Mouse (Mus musculus): ENCODE results near the gene Nfic. TPM values are rescaled to one million over a fixed set of nuclear protein-coding genes. Genes with fewer than 3 reads are reported as not detected.

The Nfic gene
- polyA plus RNA-seq, 1 experiment from 2014 or later = 82.8 TPM

DNA sequence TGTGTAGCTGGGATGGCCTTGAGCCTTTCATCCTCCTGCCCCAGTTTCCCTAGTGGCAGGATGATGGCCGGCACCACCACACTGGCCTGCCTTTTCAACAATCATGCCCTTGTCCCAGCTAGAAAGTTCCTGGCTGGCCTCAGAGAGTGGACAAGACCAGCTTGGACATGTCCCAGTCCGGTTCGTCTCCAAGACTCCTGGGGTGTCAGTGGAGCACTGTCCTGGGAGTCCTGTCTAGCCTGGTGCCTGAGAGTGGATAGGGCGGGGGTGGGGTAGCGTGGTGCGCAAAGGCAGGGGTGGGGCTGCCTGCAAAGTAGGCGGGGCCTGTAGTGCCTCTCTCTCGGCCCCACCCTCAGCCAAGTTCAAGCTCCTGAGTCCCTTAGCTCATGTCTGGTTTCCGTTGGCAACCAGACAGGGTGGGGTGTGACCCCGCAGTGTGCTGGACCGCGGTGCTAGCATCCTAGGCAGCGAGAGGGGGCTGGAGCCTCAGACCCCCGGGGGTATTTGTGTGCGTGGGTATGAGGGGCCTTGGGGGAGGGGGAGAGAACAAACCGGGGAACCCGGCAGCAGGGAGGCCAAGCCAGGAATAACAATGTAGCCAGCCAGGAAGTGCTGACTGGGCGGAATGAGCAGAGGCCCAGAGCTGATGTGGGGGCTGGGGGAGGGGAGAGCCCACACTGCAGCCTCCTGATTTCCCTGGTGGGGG lies 53.8 kb downstream of the Nfic start:
- H3K9me3 ChIP-seq = no peaks in the 10 kb centered on the region
- H3K9ac ChIP-seq = peak overlapping the region; percentile 32; the same call in 1 of the 2 replicates
- peak; percentile 89 for ATAC-seq (ENCODE audit: low FRiP score, low read depth)
- H3K4me1 ChIP-seq = peaks cover 61% of the 10 kb centered on the region
- peak overlapping the region; percentile 92 for H3K27ac ChIP-seq
- 9% methylated on average over 18 of the region's 18 CpGs for WGBS
- peaks cover 71% of the 10 kb centered on the region for H3K36me3 ChIP-seq
- 0 out of 2 replicates have a peak, but pooled peaks cover 6% of the 10 kb centered on the region for H3K27me3 ChIP-seq
- H3K4me3 ChIP-seq = peak overlapping the region; percentile 17
- H3K4me2 ChIP-seq (replicated peaks) = peak overlapping the region; percentile 49

DNA sequence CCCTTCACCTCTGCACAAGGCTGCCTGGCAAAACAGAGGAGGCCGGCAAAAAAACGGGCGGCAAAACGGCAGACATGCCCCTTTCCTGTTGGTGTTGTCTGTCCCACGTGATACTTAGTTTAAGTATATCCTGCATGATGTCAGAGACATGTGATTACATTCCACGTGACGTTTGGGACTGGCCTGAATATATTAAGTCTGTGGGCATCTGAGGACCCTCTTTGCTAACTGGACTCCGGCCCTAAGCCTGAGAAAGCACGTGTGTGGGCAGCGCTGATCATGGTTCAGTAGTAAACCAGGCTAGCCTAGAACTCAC lies 54.3 kb downstream of the Nfic start:
- H3K4me2 ChIP-seq (replicated peaks) = peak overlapping the region; percentile 49
- peak overlapping the region; percentile 92 for H3K27ac ChIP-seq
- 0 out of 2 replicates have a peak, but pooled peaks cover 6% of the 10 kb centered on the region for H3K27me3 ChIP-seq
- no peak overlapping the region for H3K9ac ChIP-seq
- peaks cover 69% of the 10 kb centered on the region for H3K36me3 ChIP-seq
- 33% methylated on average over 10 of the region's 10 CpGs for WGBS
- 0 out of 2 replicates have a peak, but pooled peaks have one; percentile 2 for ATAC-seq (ENCODE audit: low FRiP score, low read depth)
- peaks cover 56% of the 10 kb centered on the region for H3K4me1 ChIP-seq
- no peaks in the 10 kb centered on the region for H3K9me3 ChIP-seq
- H3K4me3 ChIP-seq = no peak overlapping the region

DNA sequence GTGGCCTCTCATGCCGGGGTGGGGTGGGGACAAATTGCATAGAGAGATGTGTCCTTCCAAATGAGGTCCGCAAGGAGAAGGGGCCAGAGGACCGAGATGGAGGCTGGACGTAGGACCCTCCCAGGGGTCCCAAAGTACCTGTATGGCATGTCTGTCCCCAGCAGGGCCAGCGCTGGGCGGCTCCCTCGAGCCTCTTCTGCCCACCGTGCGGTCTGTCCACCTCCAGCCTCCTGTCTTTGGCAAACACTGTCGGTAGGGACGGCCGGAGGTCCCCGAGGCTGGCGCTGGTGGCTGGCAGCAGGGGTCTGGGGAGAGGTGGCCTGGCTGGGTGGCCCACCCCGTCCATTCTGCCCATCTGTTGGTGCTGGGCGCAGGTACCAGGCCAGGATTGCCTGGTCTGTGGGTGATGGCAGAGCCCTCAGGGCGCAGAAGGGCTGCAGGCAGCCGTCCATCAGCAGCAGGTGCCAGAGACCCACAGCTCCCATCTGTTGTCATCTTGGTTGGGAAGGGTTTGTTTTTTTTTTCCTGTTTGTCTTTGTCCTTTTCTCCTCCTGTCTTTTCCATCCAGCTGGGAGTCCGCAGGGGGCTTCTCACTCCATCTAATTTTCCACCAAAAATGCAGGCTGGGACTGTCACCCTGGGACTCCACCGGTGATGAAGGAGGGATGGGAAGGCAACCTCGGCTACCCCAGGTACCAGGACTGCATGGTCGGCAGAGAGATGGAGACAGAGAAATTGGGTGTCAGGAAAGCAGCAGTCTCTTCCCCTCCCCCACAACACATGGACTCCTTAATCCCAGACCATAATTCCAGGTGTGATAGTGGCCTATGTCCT lies 54.8 kb downstream of the Nfic start:
- no peak for ATAC-seq (ENCODE audit: low FRiP score, low read depth)
- Histone ChIP-seq H3K4me2 (replicated peaks) (peak overlapping the region; percentile 0; the same call in 1 of the 2 replicates), H3K27me3 (0 out of 2 replicates have a peak, but pooled peaks cover 3% of the 10 kb centered on the region), H3K9me3 (no peaks in the 10 kb centered on the region), H3K4me1 (peaks cover 56% of the 10 kb centered on the region), H3K27ac (peak overlapping the region; percentile 92; the same call in 1 of the 2 replicates), H3K9ac (no peak overlapping the region; the same call in 1 of the 2 replicates), H3K4me3 (no peak overlapping the region), H3K36me3 (peaks cover 63% of the 10 kb centered on the region)
- WGBS = 48% methylated on average over 22 of the region's 22 CpGs

DNA sequence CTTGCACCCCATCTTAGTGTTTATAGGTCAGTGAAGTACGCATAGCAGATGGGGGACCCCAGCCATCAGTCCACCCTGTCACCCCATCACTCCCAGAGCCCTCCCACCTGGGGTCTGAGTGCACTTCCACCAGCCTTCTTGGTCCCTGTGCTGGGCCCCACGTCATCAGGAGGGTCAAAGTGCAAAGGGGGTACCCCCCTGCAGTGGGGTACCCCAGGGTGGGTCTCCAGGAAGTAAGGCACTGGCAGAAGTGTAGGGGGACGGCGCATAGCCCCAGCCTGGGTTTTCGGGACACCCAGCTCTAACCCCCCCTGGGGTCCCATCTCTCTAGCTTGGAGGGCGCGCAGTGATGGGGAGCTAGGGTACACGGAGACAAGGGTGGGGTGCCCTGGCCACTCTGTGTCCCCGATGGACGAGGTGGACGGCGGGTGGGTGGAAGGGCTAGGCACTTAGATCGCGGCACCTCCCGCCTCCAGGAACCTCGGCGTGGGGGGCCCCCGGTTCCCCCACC lies 55.6 kb downstream of the Nfic start:
- no peak overlapping the region for H3K4me3 ChIP-seq
- ATAC-seq (ENCODE audit: low FRiP score, low read depth) = no peak
- WGBS = 78% methylated on average over 18 of the region's 18 CpGs
- H3K27me3 ChIP-seq = no peaks in the 10 kb centered on the region
- peaks cover 56% of the 10 kb centered on the region for H3K36me3 ChIP-seq
- peaks cover 56% of the 10 kb centered on the region for H3K4me1 ChIP-seq
- no peaks in the 10 kb centered on the region for H3K9me3 ChIP-seq
- peak overlapping the region; percentile 0; the same call in 1 of the 2 replicates for H3K4me2 ChIP-seq (replicated peaks)
- no peak overlapping the region for H3K27ac ChIP-seq
- peak overlapping the region; percentile 14; the same call in 1 of the 2 replicates for H3K9ac ChIP-seq

DNA sequence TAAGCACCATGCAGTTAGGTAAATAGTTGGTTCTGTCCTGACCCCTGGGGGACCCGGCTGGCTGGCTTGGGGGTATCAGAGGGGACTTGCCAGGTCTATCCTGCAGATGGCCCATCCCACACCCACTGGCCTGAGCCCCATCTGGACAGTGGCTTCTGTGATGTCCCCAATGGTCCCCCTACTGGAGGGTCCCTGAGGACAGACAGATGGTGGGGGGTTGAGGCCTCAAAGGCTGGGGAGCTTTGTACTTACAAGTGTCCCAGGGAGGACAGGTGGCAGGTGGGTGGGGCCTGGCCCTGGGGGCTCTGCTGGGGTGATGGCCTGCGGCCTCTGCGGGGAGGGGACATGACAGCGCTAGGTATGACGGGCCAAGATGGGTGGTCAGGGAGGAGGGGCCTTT lies 56.1 kb downstream of the Nfic start:
- Histone ChIP-seq H3K4me2 (replicated peaks) (no peak overlapping the region), H3K9ac (no peak overlapping the region), H3K27me3 (no peaks in the 10 kb centered on the region), H3K4me3 (no peak overlapping the region), H3K4me1 (peaks cover 52% of the 10 kb centered on the region), H3K9me3 (no peaks in the 10 kb centered on the region), H3K27ac (no peak overlapping the region; the same call in 1 of the 2 replicates), H3K36me3 (peaks cover 50% of the 10 kb centered on the region)
- no peak for ATAC-seq (ENCODE audit: low FRiP score, low read depth)
- 53% methylated on average over 5 of the region's 5 CpGs for WGBS

DNA sequence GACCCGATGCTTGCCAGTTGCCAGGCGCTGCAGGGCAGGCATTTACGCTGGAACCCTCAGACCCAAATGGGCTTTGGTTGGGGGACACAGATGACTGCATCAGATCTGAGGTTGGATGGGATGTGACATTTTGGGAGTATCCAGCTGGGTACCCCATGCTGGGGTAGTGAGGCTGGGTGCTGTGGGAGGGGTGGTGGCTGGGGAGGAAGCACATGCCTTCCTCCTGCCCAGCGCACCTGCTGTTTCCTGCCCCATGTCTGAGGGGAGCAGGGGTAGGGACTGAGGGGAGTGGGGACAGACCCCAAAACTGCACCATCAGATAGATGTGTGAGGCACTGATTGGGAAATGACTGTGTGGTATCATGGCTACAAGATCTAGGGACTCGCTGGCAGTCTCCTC lies 58.7 kb downstream of the Nfic start:
- WGBS = 75% methylated on average over 5 of the region's 5 CpGs
- H3K9ac ChIP-seq = peak overlapping the region; percentile 55

DNA sequence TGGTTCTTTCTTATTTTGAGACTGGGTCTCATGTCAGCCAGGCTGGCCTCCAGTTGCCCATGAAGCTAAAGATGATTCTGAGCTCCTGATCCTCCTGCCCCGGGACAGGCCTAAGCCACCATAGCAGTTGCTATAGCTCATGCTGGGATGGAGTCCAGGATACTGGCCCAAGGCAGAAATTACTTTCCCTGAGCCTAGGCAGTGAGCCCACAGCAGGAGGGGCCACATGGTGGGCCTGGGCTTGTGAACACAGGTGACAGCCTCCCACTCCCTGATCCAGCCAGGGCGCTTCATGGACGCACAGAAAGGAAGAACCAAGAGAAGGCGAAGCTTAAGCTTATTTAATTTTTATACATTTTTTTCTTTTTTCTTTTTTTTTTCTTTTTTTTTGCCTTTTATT lies 59.6 kb downstream of the Nfic start:
- 78% methylated on average over 4 of the region's 4 CpGs for WGBS
- no peak for ATAC-seq (ENCODE audit: low FRiP score, low read depth)
- Histone ChIP-seq H3K27ac (no peak overlapping the region; the same call in 1 of the 2 replicates), H3K36me3 (peaks cover 38% of the 10 kb centered on the region), H3K9ac (no peak overlapping the region), H3K27me3 (no peaks in the 10 kb centered on the region), H3K4me3 (no peak overlapping the region), H3K4me1 (peaks cover 35% of the 10 kb centered on the region), H3K9me3 (no peaks in the 10 kb centered on the region), H3K4me2 (replicated peaks) (no peak overlapping the region)

More for the DNA sequence above, 58.7 kb downstream of the Nfic start:
- H3K4me2 ChIP-seq (replicated peaks) = no peak overlapping the region
- no peak overlapping the region; the same call in 1 of the 2 replicates for H3K27ac ChIP-seq
- ATAC-seq (ENCODE audit: low FRiP score, low read depth) = no peak
- no peaks in the 10 kb centered on the region for H3K9me3 ChIP-seq
- no peak overlapping the region for H3K4me3 ChIP-seq
- H3K27me3 ChIP-seq = no peaks in the 10 kb centered on the region
- H3K36me3 ChIP-seq = peaks cover 39% of the 10 kb centered on the region
- peaks cover 43% of the 10 kb centered on the region for H3K4me1 ChIP-seq

DNA sequence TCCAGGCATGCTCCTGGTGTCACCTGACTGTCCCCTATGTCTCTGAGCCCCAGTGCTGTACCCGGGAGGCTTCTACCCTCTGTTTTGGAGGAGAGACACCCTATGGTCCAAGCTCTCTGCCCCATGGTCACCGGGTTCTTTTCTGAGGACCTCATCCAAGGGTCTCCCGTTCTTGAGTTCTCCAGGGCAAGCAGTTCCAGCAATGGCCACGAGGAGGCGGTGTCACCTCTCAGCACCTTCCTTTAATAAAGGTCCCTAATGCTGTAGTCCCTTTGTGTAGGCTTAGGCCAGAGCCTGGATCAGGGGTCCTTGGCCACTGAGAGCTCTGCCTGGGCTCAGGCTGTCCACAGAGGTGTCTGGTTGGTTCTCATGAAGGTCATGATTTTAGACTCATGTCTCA lies 60.3 kb downstream of the Nfic start:
- H3K27me3 ChIP-seq = no peaks in the 10 kb centered on the region
- no peak for ATAC-seq (ENCODE audit: low FRiP score, low read depth)
- no peak overlapping the region for H3K4me2 ChIP-seq (replicated peaks)
- 17% methylated on average over 5 of the region's 5 CpGs for WGBS
- H3K27ac ChIP-seq = no peak overlapping the region
- H3K9ac ChIP-seq = no peak overlapping the region
- peaks cover 30% of the 10 kb centered on the region for H3K36me3 ChIP-seq
- H3K9me3 ChIP-seq = no peaks in the 10 kb centered on the region
- no peak overlapping the region for H3K4me3 ChIP-seq
- peaks cover 28% of the 10 kb centered on the region for H3K4me1 ChIP-seq

DNA sequence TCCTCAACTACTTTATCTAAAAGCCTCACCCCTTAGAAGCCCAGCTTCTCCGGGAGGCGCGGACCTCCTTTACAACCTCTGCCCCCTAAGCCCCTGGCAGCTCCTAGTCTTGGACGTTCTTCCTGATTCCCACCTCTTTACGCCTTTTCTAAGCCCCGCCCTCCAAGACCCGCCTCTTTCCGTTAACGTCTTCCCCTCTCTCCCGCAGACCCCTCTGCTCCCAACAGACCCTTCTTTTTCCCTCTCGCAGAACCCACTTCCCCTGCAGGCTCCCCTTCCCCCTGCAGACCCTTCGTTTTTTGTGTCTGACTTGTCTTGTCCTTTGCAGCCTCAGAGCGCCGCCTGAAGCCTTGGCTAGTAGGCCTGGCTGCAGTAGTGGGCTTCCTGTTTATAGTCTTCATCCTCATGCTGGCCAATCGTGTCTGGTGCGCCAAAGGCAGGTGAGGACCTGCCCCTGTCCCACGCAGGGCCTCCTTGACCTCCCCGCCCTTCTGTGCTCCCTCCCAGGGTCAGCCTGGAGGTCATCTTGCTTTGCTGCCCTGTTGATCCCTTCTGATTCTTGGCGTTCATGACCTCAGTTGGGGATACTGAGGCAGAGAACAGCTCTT lies 61.9 kb downstream of the Nfic start:
- Histone ChIP-seq H3K9ac (peak overlapping the region; percentile 62), H3K36me3 (peaks cover 25% of the 10 kb centered on the region), H3K9me3 (no peaks in the 10 kb centered on the region), H3K4me2 (replicated peaks) (peak overlapping the region; percentile 64), H3K27me3 (no peaks in the 10 kb centered on the region), H3K27ac (peak overlapping the region; percentile 67; the same call in 1 of the 2 replicates), H3K4me1 (peaks cover 20% of the 10 kb centered on the region), H3K4me3 (peak overlapping the region; percentile 36)
- no peak; the same call in 1 of the 2 replicates for ATAC-seq (ENCODE audit: low FRiP score, low read depth)
- WGBS = 6% methylated on average over 19 of the region's 19 CpGs

DNA sequence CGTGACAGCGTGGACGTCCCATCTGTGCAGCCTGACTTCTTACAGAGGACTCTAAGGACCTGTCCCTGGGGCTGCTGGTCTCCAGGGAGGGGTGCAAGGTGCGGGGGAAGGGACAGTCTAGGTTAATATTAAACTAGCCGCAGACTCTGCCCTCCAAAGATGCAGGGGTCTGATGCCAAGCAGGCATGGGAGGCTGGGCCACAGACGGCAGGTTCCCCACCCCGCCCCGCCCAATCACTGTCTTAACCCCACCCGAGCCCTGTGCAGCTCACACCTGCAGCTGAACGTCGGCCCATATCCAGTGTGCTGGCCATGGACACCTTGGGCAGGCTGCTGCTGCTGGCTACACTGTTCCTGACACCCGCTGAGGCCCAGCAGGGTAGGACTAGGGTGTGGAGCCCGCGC lies 62.7 kb downstream of the Nfic start, which contains the start of gene Smim24:
TSS of gene Smim24 (plus strand) at position 271 of the 405 bp plus-strand sequence.
- Histone ChIP-seq H3K9me3 (no peaks in the 10 kb centered on the region), H3K27ac (peak within 1 kb of the TSS; percentile 67; the same call in 1 of the 2 replicates), H3K27me3 (no peaks in the 10 kb centered on the region), H3K9ac (peak within 1 kb of the TSS; percentile 62), H3K4me1 (peaks cover 20% of the 10 kb centered on the region), H3K36me3 (peaks cover 27% of the 10 kb centered on the region), H3K4me2 (replicated peaks) (peak within 1 kb of the TSS; percentile 64), H3K4me3 (peak within 1 kb of the TSS; percentile 36)
- WGBS = 65% methylated on average over 14 of the region's 14 CpGs
- no peak for ATAC-seq (ENCODE audit: low FRiP score, low read depth)

DNA sequence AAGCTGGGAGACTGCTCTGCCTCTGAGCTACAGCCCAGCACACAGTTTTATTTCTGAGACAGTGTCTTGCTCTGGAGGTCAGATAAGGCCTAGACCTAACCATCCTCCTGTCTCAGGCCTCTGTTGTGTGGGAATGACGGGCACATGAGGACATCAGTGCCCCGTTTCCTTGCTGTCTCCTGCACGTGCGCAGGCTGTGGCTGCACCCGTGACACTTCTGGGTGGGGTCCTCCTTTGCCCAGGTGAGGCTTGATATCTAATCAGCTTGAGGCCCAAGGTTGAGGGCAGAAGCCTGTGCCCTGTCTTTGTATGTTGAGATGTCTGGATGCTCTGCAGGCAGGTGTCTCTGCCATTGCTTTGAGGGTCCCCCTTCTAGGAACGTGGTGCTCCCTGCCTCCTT lies 63.2 kb downstream of the Nfic start:
- H3K27ac ChIP-seq = no peak overlapping the region
- H3K36me3 ChIP-seq = peaks cover 27% of the 10 kb centered on the region
- H3K27me3 ChIP-seq = no peaks in the 10 kb centered on the region
- H3K9ac ChIP-seq = no peak overlapping the region
- no peak for ATAC-seq (ENCODE audit: low FRiP score, low read depth)
- WGBS = 90% methylated on average over 6 of the region's 6 CpGs
- H3K4me2 ChIP-seq (replicated peaks) = no peak overlapping the region
- H3K4me1 ChIP-seq = peaks cover 20% of the 10 kb centered on the region
- no peak overlapping the region for H3K4me3 ChIP-seq
- H3K9me3 ChIP-seq = no peaks in the 10 kb centered on the region

DNA sequence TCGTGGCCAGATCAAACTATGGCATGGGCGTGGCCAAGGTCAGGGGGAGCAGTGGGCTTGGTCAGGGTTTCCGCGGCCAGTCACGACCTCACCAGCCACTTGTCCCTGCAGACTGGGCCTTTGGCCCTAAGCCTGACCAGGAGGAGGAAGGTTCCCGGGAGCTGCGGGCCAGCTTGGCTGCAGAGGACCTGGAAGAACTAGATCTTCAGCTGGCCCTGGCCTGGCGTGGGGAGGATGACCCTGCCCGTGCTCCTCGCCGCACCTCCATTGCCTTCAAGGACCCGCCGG lies 64.8 kb downstream of the Nfic start:
- Histone ChIP-seq H3K4me3 (no peak overlapping the region), H3K27me3 (no peaks in the 10 kb centered on the region), H3K9me3 (no peaks in the 10 kb centered on the region), H3K4me2 (replicated peaks) (no peak overlapping the region), H3K4me1 (peaks cover 22% of the 10 kb centered on the region), H3K36me3 (peaks cover 37% of the 10 kb centered on the region), H3K27ac (no peak overlapping the region), H3K9ac (no peak overlapping the region)
- ATAC-seq (ENCODE audit: low FRiP score, low read depth) = no peak
- 87% methylated on average over 13 of the region's 13 CpGs for WGBS
